Mouse (Mus musculus): ENCODE data around the gene Cxcr6. TPM values are rescaled to one million over a fixed set of nuclear protein-coding genes. Genes with fewer than 3 reads are reported as not detected.

The Cxcr6 gene
- not detected in 2 replicates for polyA plus RNA-seq (2012; rRNA removed)

GRCm38 (mm10) chr9:123806267-123806666 is at the start of gene Cxcr6:
Cxcr6 (plus strand) TSS chr9:123806475.
- Histone ChIP-seq H3K27ac (ENCODE audit: insufficient read depth, low read length) (no peak within 1 kb of the TSS), H3K4me1 (ENCODE audit: control insufficient read depth, insufficient read depth, low read length) (no peaks in the 10 kb centered on the region), H3K4me3 (ENCODE audit: insufficient read depth, low read length) (no peak within 1 kb of the TSS)
- no peak for TF ChIP-seq CTCF (IDR thresholded peaks at IDR 0.05; ENCODE audit: extremely low read depth, insufficient read depth, low read length)
- TF ChIP-seq POLR2A (IDR thresholded peaks at IDR 0.05; ENCODE audit: extremely low read depth, insufficient read depth, low read length), result no peak

GRCm38 (mm10) chr9:123756752-123757151 is 49.5 kb upstream of the Cxcr6 start:
- TF ChIP-seq CTCF (IDR thresholded peaks at IDR 0.05; ENCODE audit: extremely low read depth, insufficient read depth, low read length), result no peak
- no peak for TF ChIP-seq POLR2A (IDR thresholded peaks at IDR 0.05; ENCODE audit: extremely low read depth, insufficient read depth, low read length)
- H3K4me1 ChIP-seq (ENCODE audit: control insufficient read depth, insufficient read depth, low read length), result no peaks in the 10 kb centered on the region
- H3K4me3 ChIP-seq (ENCODE audit: insufficient read depth, low read length), result no peak overlapping the region
- H3K27ac ChIP-seq (ENCODE audit: insufficient read depth, low read length), result no peak overlapping the region

- no peak overlapping the region for H3K4me3 ChIP-seq (ENCODE audit: insufficient read depth, low read length)
- TF ChIP-seq POLR2A (IDR thresholded peaks at IDR 0.05; ENCODE audit: extremely low read depth, insufficient read depth, low read length) (no peak), CTCF (IDR thresholded peaks at IDR 0.05; ENCODE audit: extremely low read depth, insufficient read depth, low read length) (no peak)
- H3K4me1 ChIP-seq (ENCODE audit: control insufficient read depth, insufficient read depth, low read length), result no peaks in the 10 kb centered on the region
- no peak overlapping the region for H3K27ac ChIP-seq (ENCODE audit: insufficient read depth, low read length)
Observed at GRCm38 (mm10) chr9:123757326-123757725, 48.9 kb upstream of the Cxcr6 start.

GRCm38 (mm10) chr9:123758156-123758555 is 48.1 kb upstream of the Cxcr6 start:
- Histone ChIP-seq H3K4me3 (ENCODE audit: insufficient read depth, low read length) (no peak overlapping the region), H3K27ac (ENCODE audit: insufficient read depth, low read length) (no peak overlapping the region), H3K4me1 (ENCODE audit: control insufficient read depth, insufficient read depth, low read length) (no peaks in the 10 kb centered on the region)
- TF ChIP-seq POLR2A (IDR thresholded peaks at IDR 0.05; ENCODE audit: extremely low read depth, insufficient read depth, low read length) (no peak), CTCF (IDR thresholded peaks at IDR 0.05; ENCODE audit: extremely low read depth, insufficient read depth, low read length) (no peak)

DNA sequence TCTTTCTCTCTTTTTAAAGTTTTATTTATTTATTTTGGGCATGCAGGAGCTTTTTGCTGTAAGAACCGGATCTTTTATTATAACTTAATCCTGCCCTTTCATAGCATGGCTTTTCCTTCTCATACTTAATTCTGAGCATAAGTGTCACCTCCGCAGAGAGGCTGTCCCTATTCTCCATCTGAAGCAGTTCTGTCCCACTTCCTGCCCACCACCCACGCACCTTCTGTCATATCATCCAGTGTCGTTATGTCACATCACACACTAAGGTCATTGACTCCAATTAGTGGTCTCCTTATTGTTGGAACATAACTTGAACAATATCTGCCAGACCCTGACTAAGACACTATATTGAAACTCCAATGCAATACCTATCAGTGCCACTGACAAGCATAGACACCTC is 47.6 kb upstream of the Cxcr6 start:
- Histone ChIP-seq H3K27ac (ENCODE audit: insufficient read depth, low read length) (no peak overlapping the region), H3K4me3 (ENCODE audit: insufficient read depth, low read length) (no peak overlapping the region), H3K4me1 (ENCODE audit: control insufficient read depth, insufficient read depth, low read length) (no peaks in the 10 kb centered on the region)
- no peak for TF ChIP-seq POLR2A (IDR thresholded peaks at IDR 0.05; ENCODE audit: extremely low read depth, insufficient read depth, low read length)
- no peak for TF ChIP-seq CTCF (IDR thresholded peaks at IDR 0.05; ENCODE audit: extremely low read depth, insufficient read depth, low read length)

DNA sequence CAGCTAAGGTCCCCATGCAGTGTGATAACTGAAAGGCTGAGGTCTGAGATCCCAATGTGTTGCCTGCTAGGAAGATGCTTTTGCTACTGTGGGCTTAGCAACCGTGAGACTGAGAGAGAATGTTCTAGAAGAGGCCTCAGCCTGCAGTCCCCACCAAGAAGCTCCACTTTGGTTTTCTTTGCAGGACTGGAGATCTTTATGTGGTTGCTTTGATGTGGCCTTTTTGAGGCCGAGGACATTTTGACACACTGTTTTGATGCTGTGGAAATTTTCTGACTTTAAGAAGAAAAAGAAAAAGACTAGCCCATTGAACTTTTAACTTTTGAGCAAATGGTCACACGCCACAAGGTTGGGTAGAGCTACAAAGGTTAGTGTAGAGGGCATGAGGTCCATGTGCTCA is 45.5 kb upstream of the Cxcr6 start:
- H3K4me3 ChIP-seq (ENCODE audit: insufficient read depth, low read length), result no peak overlapping the region
- no peak overlapping the region for H3K27ac ChIP-seq (ENCODE audit: insufficient read depth, low read length)
- no peaks in the 10 kb centered on the region for H3K4me1 ChIP-seq (ENCODE audit: control insufficient read depth, insufficient read depth, low read length)
- TF ChIP-seq POLR2A (IDR thresholded peaks at IDR 0.05; ENCODE audit: extremely low read depth, insufficient read depth, low read length) (no peak), CTCF (IDR thresholded peaks at IDR 0.05; ENCODE audit: extremely low read depth, insufficient read depth, low read length) (no peak)

- Histone ChIP-seq H3K27ac (ENCODE audit: insufficient read depth, low read length) (no peak overlapping the region), H3K4me1 (ENCODE audit: control insufficient read depth, insufficient read depth, low read length) (no peaks in the 10 kb centered on the region), H3K4me3 (ENCODE audit: insufficient read depth, low read length) (no peak overlapping the region)
- TF ChIP-seq CTCF (IDR thresholded peaks at IDR 0.05; ENCODE audit: extremely low read depth, insufficient read depth, low read length) (no peak), POLR2A (IDR thresholded peaks at IDR 0.05; ENCODE audit: extremely low read depth, insufficient read depth, low read length) (no peak)
Observed at GRCm38 (mm10) chr9:123762886-123763285, 43.4 kb upstream of the Cxcr6 start.

GRCm38 (mm10) chr9:123763771-123764170 is 42.5 kb upstream of the Cxcr6 start:
- H3K27ac ChIP-seq (ENCODE audit: insufficient read depth, low read length), result no peak overlapping the region
- TF ChIP-seq POLR2A (IDR thresholded peaks at IDR 0.05; ENCODE audit: extremely low read depth, insufficient read depth, low read length) (no peak), CTCF (IDR thresholded peaks at IDR 0.05; ENCODE audit: extremely low read depth, insufficient read depth, low read length) (no peak)
- no peak overlapping the region for H3K4me3 ChIP-seq (ENCODE audit: insufficient read depth, low read length)
- no peaks in the 10 kb centered on the region for H3K4me1 ChIP-seq (ENCODE audit: control insufficient read depth, insufficient read depth, low read length)

DNA sequence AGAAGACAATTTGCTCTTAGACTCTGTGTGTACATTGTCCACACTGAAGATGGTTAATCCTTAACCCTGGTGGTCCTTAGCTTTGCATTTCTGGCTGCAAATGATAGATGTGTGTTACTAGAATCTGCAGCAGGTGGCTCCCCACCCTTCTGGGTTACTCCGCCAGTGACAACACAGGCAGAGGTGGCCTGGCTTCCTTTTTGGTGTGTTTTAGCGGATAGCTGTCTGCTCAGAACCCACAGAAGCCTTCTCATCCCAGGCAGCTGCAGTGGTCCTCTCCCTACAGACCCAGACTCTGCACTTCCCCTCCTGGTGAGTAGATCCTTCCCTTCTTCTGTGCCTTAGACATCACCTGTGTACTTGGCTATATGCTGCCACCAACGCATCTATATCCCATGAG is 39.3 kb upstream of the Cxcr6 start:
- Histone ChIP-seq H3K4me3 (ENCODE audit: insufficient read depth, low read length) (no peak overlapping the region), H3K27ac (ENCODE audit: insufficient read depth, low read length) (no peak overlapping the region), H3K4me1 (ENCODE audit: control insufficient read depth, insufficient read depth, low read length) (no peaks in the 10 kb centered on the region)
- TF ChIP-seq CTCF (IDR thresholded peaks at IDR 0.05; ENCODE audit: extremely low read depth, insufficient read depth, low read length), result no peak
- no peak for TF ChIP-seq POLR2A (IDR thresholded peaks at IDR 0.05; ENCODE audit: extremely low read depth, insufficient read depth, low read length)

GRCm38 (mm10) chr9:123768443-123768842 is 37.8 kb upstream of the Cxcr6 start:
- TF ChIP-seq POLR2A (IDR thresholded peaks at IDR 0.05; ENCODE audit: extremely low read depth, insufficient read depth, low read length) (no peak), CTCF (IDR thresholded peaks at IDR 0.05; ENCODE audit: extremely low read depth, insufficient read depth, low read length) (no peak)
- Histone ChIP-seq H3K4me1 (ENCODE audit: control insufficient read depth, insufficient read depth, low read length) (no peaks in the 10 kb centered on the region), H3K27ac (ENCODE audit: insufficient read depth, low read length) (no peak overlapping the region), H3K4me3 (ENCODE audit: insufficient read depth, low read length) (no peak overlapping the region)

All from cortical plate, adult 2 months (tissue).